Mouse (Mus musculus): ENCODE data around the gene Greb1. TPM values are rescaled to one million over a fixed set of nuclear protein-coding genes. Genes with fewer than 3 reads are reported as not detected.

Greb1 gene
- polyA plus RNA-seq, 1 experiment from 2014 or later = 7.1 TPM

- Histone ChIP-seq H3K27ac (ENCODE audit: low read depth, low read length) (no peak overlapping the region), H3K9ac (ENCODE audit: low read length) (no peak overlapping the region), H3K36me3 (ENCODE audit: control insufficient read depth, insufficient read depth, low read length) (no peaks in the 10 kb centered on the region), H3K4me2 (ENCODE audit: low read depth, low read length, severe bottlenecking) (no peak overlapping the region), H3K4me3 (ENCODE audit: low read depth, low read length) (no peak overlapping the region), H3K27me3 (ENCODE audit: control insufficient read depth, insufficient read depth, low read length) (no peaks in the 10 kb centered on the region), H3K9me3 (ENCODE audit: control insufficient read depth, low read length) (no peaks in the 10 kb centered on the region), H3K4me1 (replicated peaks; ENCODE audit: control insufficient read depth, insufficient read depth, low read length) (no peaks in the 10 kb centered on the region)
- ATAC-seq (replicated peaks; ENCODE audit: low FRiP score) (no peak), DNase-seq (ENCODE audit: low spot score) (no peak)
- WGBS = 78% methylated on average over 3 of the region's 3 CpGs
Measured at GRCm38 (mm10) chr12:16780320-16780719, 20.4 kb downstream of the Greb1 start.

GRCm38 (mm10) chr12:16779165-16779564, 21.5 kb downstream of the Greb1 start:
- ATAC-seq (replicated peaks; ENCODE audit: low FRiP score) = no peak
- WGBS = 56% methylated on average over 2 of the region's 2 CpGs

GRCm38 (mm10) chr12:16778523-16778922, 22.2 kb downstream of the Greb1 start:
- no peak for ATAC-seq (replicated peaks; ENCODE audit: low FRiP score)
- 80% methylated on average over 5 of the region's 5 CpGs for WGBS
- Histone ChIP-seq H3K27me3 (ENCODE audit: control insufficient read depth, insufficient read depth, low read length) (no peaks in the 10 kb centered on the region), H3K9me3 (ENCODE audit: control insufficient read depth, low read length) (no peaks in the 10 kb centered on the region), H3K27ac (ENCODE audit: low read depth, low read length) (no peak overlapping the region), H3K4me1 (replicated peaks; ENCODE audit: control insufficient read depth, insufficient read depth, low read length) (no peaks in the 10 kb centered on the region), H3K9ac (ENCODE audit: low read length) (no peak overlapping the region), H3K4me3 (ENCODE audit: low read depth, low read length) (no peak overlapping the region), H3K36me3 (ENCODE audit: control insufficient read depth, insufficient read depth, low read length) (no peaks in the 10 kb centered on the region), H3K4me2 (ENCODE audit: low read depth, low read length, severe bottlenecking) (no peak overlapping the region)
- DNase-seq (ENCODE audit: low spot score) = no peak

More at GRCm38 (mm10) chr12:16779165-16779564, 21.5 kb downstream of the Greb1 start:
- no peak overlapping the region for H3K4me2 ChIP-seq (ENCODE audit: low read depth, low read length, severe bottlenecking)
- no peaks in the 10 kb centered on the region for H3K9me3 ChIP-seq (ENCODE audit: control insufficient read depth, low read length)
- H3K4me1 ChIP-seq (replicated peaks; ENCODE audit: control insufficient read depth, insufficient read depth, low read length) = no peaks in the 10 kb centered on the region
- no peak for DNase-seq (ENCODE audit: low spot score)
- H3K27ac ChIP-seq (ENCODE audit: low read depth, low read length) = no peak overlapping the region
- H3K27me3 ChIP-seq (ENCODE audit: control insufficient read depth, insufficient read depth, low read length) = no peaks in the 10 kb centered on the region
- H3K9ac ChIP-seq (ENCODE audit: low read length) = no peak overlapping the region
- H3K4me3 ChIP-seq (ENCODE audit: low read depth, low read length) = no peak overlapping the region
- no peaks in the 10 kb centered on the region for H3K36me3 ChIP-seq (ENCODE audit: control insufficient read depth, insufficient read depth, low read length)

- H3K27ac ChIP-seq (ENCODE audit: low read depth, low read length) = no peak overlapping the region
- H3K4me2 ChIP-seq (ENCODE audit: low read depth, low read length, severe bottlenecking) = no peak overlapping the region
- ATAC-seq (replicated peaks; ENCODE audit: low FRiP score) = no peak
- H3K4me1 ChIP-seq (replicated peaks; ENCODE audit: control insufficient read depth, insufficient read depth, low read length) = no peaks in the 10 kb centered on the region
- H3K36me3 ChIP-seq (ENCODE audit: control insufficient read depth, insufficient read depth, low read length) = no peaks in the 10 kb centered on the region
- 84% methylated on average over 3 of the region's 3 CpGs for WGBS
- no peaks in the 10 kb centered on the region for H3K9me3 ChIP-seq (ENCODE audit: control insufficient read depth, low read length)
- no peaks in the 10 kb centered on the region for H3K27me3 ChIP-seq (ENCODE audit: control insufficient read depth, insufficient read depth, low read length)
- no peak overlapping the region for H3K4me3 ChIP-seq (ENCODE audit: low read depth, low read length)
- no peak overlapping the region for H3K9ac ChIP-seq (ENCODE audit: low read length)
- DNase-seq (ENCODE audit: low spot score) = no peak
Measured at GRCm38 (mm10) chr12:16775351-16775750, 25.3 kb downstream of the Greb1 start.

GRCm38 (mm10) chr12:16774605-16775004, 26.1 kb downstream of the Greb1 start:
- no peak overlapping the region for H3K4me3 ChIP-seq (ENCODE audit: low read depth, low read length)
- no peak overlapping the region for H3K4me2 ChIP-seq (ENCODE audit: low read depth, low read length, severe bottlenecking)
- no peaks in the 10 kb centered on the region for H3K36me3 ChIP-seq (ENCODE audit: control insufficient read depth, insufficient read depth, low read length)
- no peaks in the 10 kb centered on the region for H3K9me3 ChIP-seq (ENCODE audit: control insufficient read depth, low read length)
- no peak overlapping the region for H3K27ac ChIP-seq (ENCODE audit: low read depth, low read length)
- no peaks in the 10 kb centered on the region for H3K27me3 ChIP-seq (ENCODE audit: control insufficient read depth, insufficient read depth, low read length)
- WGBS = 93% methylated on average over 4 of the region's 4 CpGs
- no peaks in the 10 kb centered on the region for H3K4me1 ChIP-seq (replicated peaks; ENCODE audit: control insufficient read depth, insufficient read depth, low read length)
- DNase-seq (ENCODE audit: low spot score) (no peak), ATAC-seq (replicated peaks; ENCODE audit: low FRiP score) (no peak)
- H3K9ac ChIP-seq (ENCODE audit: low read length) = no peak overlapping the region

- ATAC-seq (replicated peaks; ENCODE audit: low FRiP score) = no peak
- WGBS = 93% methylated on average over 6 of the region's 6 CpGs
- no peaks in the 10 kb centered on the region for H3K4me1 ChIP-seq (replicated peaks; ENCODE audit: control insufficient read depth, insufficient read depth, low read length)
Measured at GRCm38 (mm10) chr12:16769601-16770165, 31.0 kb downstream of the Greb1 start.

GRCm38 (mm10) chr12:16768711-16769110, 32.0 kb downstream of the Greb1 start:
- 82% methylated on average over 2 of the region's 2 CpGs for WGBS
- H3K36me3 ChIP-seq (ENCODE audit: control insufficient read depth, insufficient read depth, low read length) = no peaks in the 10 kb centered on the region
- no peaks in the 10 kb centered on the region for H3K4me1 ChIP-seq (replicated peaks; ENCODE audit: control insufficient read depth, insufficient read depth, low read length)

More at GRCm38 (mm10) chr12:16769601-16770165, 31.0 kb downstream of the Greb1 start:
- H3K9me3 ChIP-seq (ENCODE audit: control insufficient read depth, low read length) = no peaks in the 10 kb centered on the region
- H3K27me3 ChIP-seq (ENCODE audit: control insufficient read depth, insufficient read depth, low read length) = no peaks in the 10 kb centered on the region
- H3K4me3 ChIP-seq (ENCODE audit: low read depth, low read length) = no peak overlapping the region
- no peak overlapping the region for H3K4me2 ChIP-seq (ENCODE audit: low read depth, low read length, severe bottlenecking)
- no peak overlapping the region for H3K9ac ChIP-seq (ENCODE audit: low read length)
- no peak for DNase-seq (ENCODE audit: low spot score)
- H3K27ac ChIP-seq (ENCODE audit: low read depth, low read length) = no peak overlapping the region
- H3K36me3 ChIP-seq (ENCODE audit: control insufficient read depth, insufficient read depth, low read length) = no peaks in the 10 kb centered on the region

GRCm38 (mm10) chr12:16768251-16768650, 32.4 kb downstream of the Greb1 start:
- Histone ChIP-seq H3K4me1 (replicated peaks; ENCODE audit: control insufficient read depth, insufficient read depth, low read length) (no peaks in the 10 kb centered on the region), H3K9ac (ENCODE audit: low read length) (no peak overlapping the region), H3K9me3 (ENCODE audit: control insufficient read depth, low read length) (no peaks in the 10 kb centered on the region), H3K27ac (ENCODE audit: low read depth, low read length) (no peak overlapping the region), H3K36me3 (ENCODE audit: control insufficient read depth, insufficient read depth, low read length) (no peaks in the 10 kb centered on the region), H3K4me2 (ENCODE audit: low read depth, low read length, severe bottlenecking) (no peak overlapping the region), H3K4me3 (ENCODE audit: low read depth, low read length) (no peak overlapping the region), H3K27me3 (ENCODE audit: control insufficient read depth, insufficient read depth, low read length) (no peaks in the 10 kb centered on the region)
- DNase-seq (ENCODE audit: low spot score) = no peak
- ATAC-seq (replicated peaks; ENCODE audit: low FRiP score) = no peak
- WGBS = 85% methylated on average over 3 of the region's 3 CpGs

More at GRCm38 (mm10) chr12:16768711-16769110, 32.0 kb downstream of the Greb1 start:
- no peak for DNase-seq (ENCODE audit: low spot score)
- ATAC-seq (replicated peaks; ENCODE audit: low FRiP score) = no peak
- H3K27ac ChIP-seq (ENCODE audit: low read depth, low read length) = no peak overlapping the region
- H3K4me3 ChIP-seq (ENCODE audit: low read depth, low read length) = no peak overlapping the region
- no peak overlapping the region for H3K4me2 ChIP-seq (ENCODE audit: low read depth, low read length, severe bottlenecking)
- H3K9ac ChIP-seq (ENCODE audit: low read length) = no peak overlapping the region
- no peaks in the 10 kb centered on the region for H3K9me3 ChIP-seq (ENCODE audit: control insufficient read depth, low read length)
- no peaks in the 10 kb centered on the region for H3K27me3 ChIP-seq (ENCODE audit: control insufficient read depth, insufficient read depth, low read length)

- DNase-seq (ENCODE audit: low spot score) = no peak
- H3K36me3 ChIP-seq (ENCODE audit: control insufficient read depth, insufficient read depth, low read length) = no peaks in the 10 kb centered on the region
- H3K27ac ChIP-seq (ENCODE audit: low read depth, low read length) = no peak overlapping the region
- WGBS = 87% methylated on average over 12 of the region's 12 CpGs
- no peaks in the 10 kb centered on the region for H3K27me3 ChIP-seq (ENCODE audit: control insufficient read depth, insufficient read depth, low read length)
- no peak overlapping the region for H3K4me2 ChIP-seq (ENCODE audit: low read depth, low read length, severe bottlenecking)
- H3K4me3 ChIP-seq (ENCODE audit: low read depth, low read length) = no peak overlapping the region
- no peak overlapping the region for H3K9ac ChIP-seq (ENCODE audit: low read length)
- no peak for ATAC-seq (replicated peaks; ENCODE audit: low FRiP score)
- H3K9me3 ChIP-seq (ENCODE audit: control insufficient read depth, low read length) = no peaks in the 10 kb centered on the region
- H3K4me1 ChIP-seq (replicated peaks; ENCODE audit: control insufficient read depth, insufficient read depth, low read length) = no peaks in the 10 kb centered on the region
Measured at GRCm38 (mm10) chr12:16764776-16765445, 35.8 kb downstream of the Greb1 start.

Measured in forebrain, embryonic 11.5 days (tissue).